Mouse (Mus musculus) intestine, embryonic 14.5 days (tissue): ENCODE results near the gene Myo7a. TPM values are rescaled to one million over a fixed set of nuclear protein-coding genes. Genes with fewer than 3 reads are reported as not detected.

Experiments
- ATAC-seq: fragments of 200-750 bp; cut with Nextera tagmentation; replicated peaks from 2 replicates; pipeline ENCODE4 v1.8.0; 2017; ENCODE audit warnings: low read depth, moderate number of reproducible peaks, moderate TSS enrichment, moderate library complexity; ENCODE audit not compliant: low FRiP score, low TSS enrichment
- DNase-seq: peaks from one replicate; pipeline ENCODE4 v3.0.0-alpha.2; 2018; ENCODE audit warnings: low spot score
- H3K27ac ChIP-seq: fragments of 300-500 bp; sonication (generic); 2 replicates; pipeline ENCODE4 v1.5.1; 2014; ENCODE audit warnings: low read depth, mild to moderate bottlenecking, control low read depth
- H3K27me3 ChIP-seq: fragments of 300-500 bp; sonication (generic); replicated peaks from 2 replicates; pipeline ENCODE4 v1.6.1; 2014; ENCODE audit warnings: low read length, control low read depth; ENCODE audit not compliant: control insufficient read depth, insufficient read depth
- H3K36me3 ChIP-seq: fragments of 300-500 bp; sonication (generic); 2 replicates; pipeline ENCODE4 v1.6.1; 2014; ENCODE audit warnings: low read length, control low read depth; ENCODE audit not compliant: control insufficient read depth, insufficient read depth
- H3K4me1 ChIP-seq: fragments of 300-500 bp; sonication (generic); replicated peaks from 2 replicates; pipeline ENCODE4 v1.6.1; 2014; ENCODE audit warnings: low read length, control low read depth, mixed read lengths; ENCODE audit not compliant: control insufficient read depth, insufficient read depth
- H3K4me2 ChIP-seq: fragments of 300-500 bp; sonication (generic); 2 replicates; pipeline ENCODE4 v1.6.1; 2014; ENCODE audit warnings: low read length
- H3K4me3 ChIP-seq: fragments of 300-500 bp; sonication (generic); 2 replicates; pipeline ENCODE4 v1.5.1; 2014; ENCODE audit warnings: low read depth, low read length, control low read depth, mixed read lengths
- H3K9ac ChIP-seq: fragments of 300-500 bp; sonication (generic); 2 replicates; pipeline ENCODE4 v1.6.1; 2014; ENCODE audit warnings: mild to moderate bottlenecking, low read length
- H3K9me3 ChIP-seq: fragments of 300-500 bp; sonication (generic); 2 replicates; pipeline ENCODE4 v1.6.1; 2016; ENCODE audit warnings: low read length, control low read depth; ENCODE audit not compliant: control insufficient read depth
- WGBS: fragments of 180-500 bp; shearing (Covaris S2); extraction: QIAGEN DNeasy Blood & Tissue Kit; methylation state at CpG from one replicate; pipeline ENCODE4 v1.1.7; 2014; 5-methylcytosine and 5-hydroxymethylcytosine counted together
- polyA plus RNA-seq: library from polyadenylated mRNA; unstranded; fragments of >200 nt; fragmentation: Nextera tagmentation; extraction: Ambion mirVana; gene quantifications from 2 replicates; pipeline ENCODE4 v1.2.1, GENCODE M21; 2014

Gene Myo7a
- polyA plus RNA-seq, 1 experiment from 2014 or later, result 17.2 TPM

DNA sequence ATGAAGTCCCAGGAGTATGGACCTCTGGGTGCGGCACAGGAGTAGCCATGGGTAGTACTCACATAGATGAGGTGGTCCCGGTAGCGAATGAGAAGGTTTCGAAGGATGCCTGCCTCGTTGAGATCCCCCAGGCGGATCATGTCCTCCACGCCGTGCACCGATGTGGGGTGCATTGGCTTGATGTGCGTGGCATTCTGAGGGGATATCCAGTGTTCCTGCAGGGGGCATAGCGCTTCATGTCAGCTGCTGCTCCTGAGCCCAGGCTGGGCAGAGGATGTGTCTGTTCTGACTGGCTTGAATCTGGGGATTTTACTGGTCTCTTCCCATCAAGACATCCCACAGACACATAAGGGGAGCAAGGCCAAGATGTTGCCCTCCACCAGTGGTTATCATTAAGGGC, 16.8 kb downstream of the Myo7a start:
- H3K27ac ChIP-seq, result 0 out of 2 replicates have a peak overlapping the region, but pooled peaks have one; percentile 34
- H3K27me3 ChIP-seq, result no peaks in the 10 kb centered on the region
- H3K9ac ChIP-seq, result no peak overlapping the region; the same call in 1 of the 2 replicates
- peaks cover 6% of the 10 kb centered on the region for H3K4me1 ChIP-seq
- 96% methylated on average over 11 of the region's 11 CpGs for WGBS
- no peak overlapping the region for H3K4me3 ChIP-seq
- DNase-seq (no peak), ATAC-seq (no peak)
- peaks cover 2% of the 10 kb centered on the region for H3K9me3 ChIP-seq
- peak overlapping the region; percentile 48; the same call in 1 of the 2 replicates for H3K4me2 ChIP-seq
- H3K36me3 ChIP-seq, result 0 out of 2 replicates have a peak, but pooled peaks cover 6% of the 10 kb centered on the region

DNA sequence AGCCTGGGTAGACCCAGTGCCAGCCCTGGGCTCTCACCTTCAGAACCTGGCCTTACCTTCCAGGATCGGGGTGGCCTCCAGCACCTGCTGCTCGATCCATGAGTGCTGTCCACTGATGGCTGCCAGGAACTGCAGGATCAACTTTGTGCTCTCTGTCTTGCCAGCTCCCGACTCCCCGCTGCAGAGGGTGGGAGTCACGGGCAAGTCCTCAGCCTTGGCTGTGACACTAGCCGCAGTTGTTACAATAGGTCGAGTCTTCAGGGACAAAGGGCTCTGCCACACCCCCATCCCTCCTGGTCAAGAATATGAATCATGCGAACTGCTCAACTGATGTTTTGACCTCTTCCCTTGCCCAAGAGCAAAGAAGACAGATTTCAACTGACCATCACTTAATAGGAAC, 21.8 kb downstream of the Myo7a start:
- Histone ChIP-seq H3K9ac (no peak overlapping the region), H3K27me3 (no peaks in the 10 kb centered on the region), H3K27ac (no peak overlapping the region), H3K4me1 (no peaks in the 10 kb centered on the region), H3K9me3 (peaks cover 8% of the 10 kb centered on the region), H3K36me3 (0 out of 2 replicates have a peak, but pooled peaks cover 12% of the 10 kb centered on the region), H3K4me2 (no peak overlapping the region), H3K4me3 (no peak overlapping the region)
- ATAC-seq (no peak), DNase-seq (no peak)
- WGBS, result 95% methylated on average over 8 of the region's 8 CpGs

DNA sequence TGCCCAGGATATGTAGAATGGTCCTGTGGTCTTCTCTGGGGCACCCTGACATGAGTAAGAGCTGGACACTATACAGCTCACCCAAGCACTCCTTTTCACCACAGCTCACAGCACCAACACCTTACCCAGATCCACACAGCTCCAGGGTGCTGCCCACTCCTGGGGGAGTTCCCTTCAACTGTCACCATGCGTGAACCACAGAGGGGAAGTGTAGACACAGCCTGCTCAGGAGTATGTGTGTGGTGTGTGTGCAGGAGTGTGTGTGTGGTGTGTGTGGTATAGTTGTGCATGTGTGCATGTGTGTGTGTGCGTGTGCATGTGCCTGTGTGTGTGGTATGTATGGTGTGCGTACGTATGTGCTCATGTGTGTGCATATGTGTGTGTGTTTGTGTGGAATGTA, 23.5 kb downstream of the Myo7a start:
- DNase-seq (no peak), ATAC-seq (no peak)
- Histone ChIP-seq H3K4me1 (no peaks in the 10 kb centered on the region), H3K36me3 (0 out of 2 replicates have a peak, but pooled peaks cover 12% of the 10 kb centered on the region), H3K27ac (no peak overlapping the region), H3K9ac (no peak overlapping the region), H3K27me3 (no peaks in the 10 kb centered on the region), H3K4me3 (no peak overlapping the region), H3K4me2 (no peak overlapping the region), H3K9me3 (peaks cover 8% of the 10 kb centered on the region)
- WGBS, result 92% methylated on average over 4 of the region's 4 CpGs

DNA sequence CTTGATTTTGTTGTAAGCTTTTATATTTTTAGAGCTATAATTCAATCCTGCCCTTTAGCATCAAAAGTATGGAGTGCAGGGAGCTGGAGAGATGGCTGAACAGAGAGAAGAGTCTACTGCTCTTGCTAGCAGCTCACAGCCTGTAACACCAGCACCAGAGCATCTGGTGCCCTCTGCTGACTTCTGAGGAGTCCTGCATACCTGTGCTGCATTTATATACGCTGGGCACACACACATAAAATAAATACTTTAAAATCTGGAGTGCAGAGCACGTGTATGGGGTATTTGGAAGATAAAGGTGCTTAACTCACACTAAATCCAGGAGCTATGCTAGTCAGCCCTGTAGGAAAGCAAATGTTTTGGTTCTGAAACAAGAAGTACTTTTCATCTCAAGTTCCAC, 33.0 kb downstream of the Myo7a start:
- WGBS, result 35% methylated on average over 2 of the region's 2 CpGs
- DNase-seq, result no peak

DNA sequence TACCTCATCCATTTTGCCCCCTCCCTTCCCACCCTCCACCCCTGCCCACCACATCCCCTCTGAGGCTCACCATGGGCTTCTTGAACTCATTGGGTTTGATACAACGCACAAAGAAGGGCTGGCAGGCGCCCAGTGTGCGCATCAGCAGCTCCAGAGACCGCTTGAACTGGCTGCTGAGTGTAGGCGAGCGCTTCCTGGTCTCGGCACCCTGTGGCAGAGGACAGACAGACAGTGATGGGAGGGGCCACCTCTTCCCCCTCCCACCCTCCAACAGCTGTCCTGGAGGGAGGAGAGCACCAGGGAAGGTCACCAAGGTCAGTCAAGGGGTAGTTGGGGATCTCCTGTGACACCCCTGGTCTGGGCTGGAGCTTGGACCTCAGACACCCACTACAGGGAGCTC, 34.0 kb downstream of the Myo7a start:
- no peak for ATAC-seq

More for the DNA sequence above, 33.0 kb downstream of the Myo7a start:
- peaks cover 18% of the 10 kb centered on the region for H3K4me1 ChIP-seq
- no peaks in the 10 kb centered on the region for H3K9me3 ChIP-seq
- no peak for ATAC-seq
- H3K4me2 ChIP-seq, result no peak overlapping the region
- no peaks in the 10 kb centered on the region for H3K27me3 ChIP-seq
- no peak overlapping the region for H3K4me3 ChIP-seq
- H3K9ac ChIP-seq, result no peak overlapping the region
- H3K36me3 ChIP-seq, result no peaks in the 10 kb centered on the region
- no peak overlapping the region for H3K27ac ChIP-seq

DNA sequence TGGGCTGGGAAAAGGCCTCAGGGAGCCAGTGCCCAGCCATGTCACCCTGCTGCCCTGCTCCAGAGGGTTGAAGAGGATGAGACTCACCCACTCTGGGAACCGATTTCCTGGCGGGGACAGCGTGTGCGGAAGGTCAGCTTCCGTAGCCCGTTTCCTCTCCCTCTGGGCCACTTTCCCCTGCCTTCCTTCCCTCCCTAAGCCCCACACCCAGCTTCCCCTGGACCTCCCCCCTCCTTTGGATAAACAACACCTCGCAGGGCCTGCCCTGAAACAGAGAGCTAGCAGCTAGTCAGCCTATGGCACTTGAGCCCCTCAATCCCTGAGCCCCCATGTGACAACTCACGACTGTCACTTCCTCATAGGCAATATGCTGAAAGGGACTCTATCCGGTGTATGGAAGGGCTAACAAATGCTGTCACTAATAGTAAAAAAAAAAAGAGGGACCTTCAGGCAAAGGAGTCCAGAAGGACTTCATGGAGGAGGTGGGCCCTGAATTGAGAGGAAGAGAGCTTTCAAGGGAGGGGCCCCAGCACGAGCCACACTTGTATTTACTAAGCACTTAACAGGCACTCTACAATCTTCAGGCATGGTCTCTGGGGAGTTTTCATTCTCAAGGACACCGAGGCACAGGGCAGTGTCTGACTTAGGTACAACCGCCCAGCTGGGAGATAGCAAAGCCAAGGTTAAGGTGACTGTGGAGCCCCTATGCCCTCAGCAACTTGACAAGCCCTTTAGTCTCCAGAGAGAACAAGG, 34.6 kb downstream of the Myo7a start:
- Histone ChIP-seq H3K36me3 (no peaks in the 10 kb centered on the region), H3K4me3 (no peak overlapping the region), H3K4me1 (peaks cover 18% of the 10 kb centered on the region), H3K27me3 (no peaks in the 10 kb centered on the region), H3K9ac (0 out of 2 replicates have a peak overlapping the region, but pooled peaks have one; percentile 20), H3K4me2 (peak overlapping the region; percentile 13), H3K27ac (peak overlapping the region; percentile 11; the same call in 1 of the 2 replicates), H3K9me3 (no peaks in the 10 kb centered on the region)
- DNase-seq, result no peak
- WGBS, result 28% methylated on average over 12 of the region's 12 CpGs
- no peak for ATAC-seq

More for the DNA sequence above, 34.0 kb downstream of the Myo7a start:
- Histone ChIP-seq H3K36me3 (no peaks in the 10 kb centered on the region), H3K27me3 (no peaks in the 10 kb centered on the region), H3K4me1 (peaks cover 18% of the 10 kb centered on the region), H3K4me2 (no peak overlapping the region), H3K9ac (no peak overlapping the region), H3K9me3 (no peaks in the 10 kb centered on the region), H3K4me3 (no peak overlapping the region), H3K27ac (no peak overlapping the region)
- DNase-seq, result no peak
- 80% methylated on average over 7 of the region's 7 CpGs for WGBS

DNA sequence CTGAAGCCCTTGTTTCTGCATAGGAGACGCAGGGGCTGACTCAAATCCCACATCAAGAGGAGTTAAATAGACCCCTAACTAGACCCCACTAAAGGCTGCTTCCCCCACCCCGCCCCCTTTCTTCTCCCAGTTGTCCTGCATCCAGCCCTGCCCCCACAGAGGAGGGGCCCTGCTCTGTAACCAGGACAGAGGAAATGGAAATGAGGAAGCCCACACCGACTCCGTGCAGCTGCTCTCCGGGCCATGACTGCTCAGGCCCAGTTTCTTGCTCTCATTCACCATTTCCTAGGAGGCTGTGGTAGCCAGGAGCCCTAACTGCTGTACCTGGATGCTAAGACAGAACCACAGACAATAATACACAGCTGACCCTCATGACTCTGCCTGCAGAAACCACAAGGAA, 36.9 kb downstream of the Myo7a start:
- H3K27me3 ChIP-seq, result no peaks in the 10 kb centered on the region
- ATAC-seq, result no peak
- DNase-seq, result no peak

DNA sequence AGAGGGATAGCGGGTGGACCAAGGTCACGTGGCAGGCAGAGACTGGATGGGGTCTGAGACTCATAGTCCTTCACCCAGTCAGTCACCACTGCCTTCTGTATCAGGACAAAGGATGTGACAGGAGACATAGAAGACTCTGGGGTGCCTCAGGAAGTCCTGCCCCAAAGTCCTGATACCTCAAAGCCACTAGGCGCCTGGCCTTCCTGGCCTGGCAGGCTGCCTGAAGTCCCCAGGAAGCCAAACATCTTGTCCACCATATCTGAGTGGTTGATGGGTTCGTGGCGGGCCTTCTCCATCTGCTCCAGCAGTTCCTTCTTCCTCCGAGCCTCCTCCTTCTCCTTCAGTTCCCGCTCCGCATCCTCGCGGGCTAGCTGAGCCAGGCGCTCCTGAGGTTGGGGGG, 41.9 kb downstream of the Myo7a start:
- Histone ChIP-seq H3K4me2 (no peak overlapping the region), H3K27ac (no peak overlapping the region), H3K4me3 (no peak overlapping the region), H3K9ac (no peak overlapping the region), H3K36me3 (no peaks in the 10 kb centered on the region), H3K9me3 (no peaks in the 10 kb centered on the region), H3K4me1 (peaks cover 5% of the 10 kb centered on the region; the same call in 1 of the 2 replicates), H3K27me3 (no peaks in the 10 kb centered on the region)
- no peak for ATAC-seq
- no peak for DNase-seq
- WGBS, result 78% methylated on average over 11 of the region's 11 CpGs

More for the DNA sequence above, 36.9 kb downstream of the Myo7a start:
- 19% methylated on average over 5 of the region's 5 CpGs for WGBS
- H3K4me2 ChIP-seq, result no peak overlapping the region
- H3K4me3 ChIP-seq, result no peak overlapping the region
- H3K36me3 ChIP-seq, result no peaks in the 10 kb centered on the region
- H3K4me1 ChIP-seq, result peaks cover 18% of the 10 kb centered on the region
- H3K9me3 ChIP-seq, result no peaks in the 10 kb centered on the region
- H3K9ac ChIP-seq, result no peak overlapping the region
- H3K27ac ChIP-seq, result no peak overlapping the region

DNA sequence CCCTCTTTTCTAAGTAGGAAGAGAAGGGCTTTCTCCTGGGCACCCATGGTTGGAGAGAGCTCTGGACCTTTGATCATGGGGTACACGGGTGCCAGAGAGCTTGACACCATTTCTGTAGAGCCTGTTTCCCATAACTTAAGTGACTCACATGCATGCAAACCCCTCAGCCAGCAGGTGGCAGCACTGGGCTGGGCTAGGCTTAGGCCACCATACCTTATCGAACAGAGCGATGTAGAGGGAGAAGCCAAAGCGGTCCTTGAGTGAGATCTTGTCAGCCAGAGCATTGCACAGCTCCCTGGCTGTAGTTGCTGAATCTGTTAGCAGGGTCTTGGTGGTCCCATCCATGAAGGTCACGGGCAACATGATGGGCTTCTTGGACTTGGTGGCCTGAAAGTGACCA, 47.7 kb downstream of the Myo7a start:
- 32% methylated on average over 5 of the region's 5 CpGs for WGBS
- no peak overlapping the region for H3K4me3 ChIP-seq
- H3K27me3 ChIP-seq, result no peaks in the 10 kb centered on the region
- H3K36me3 ChIP-seq, result 0 out of 2 replicates have a peak, but pooled peaks cover 6% of the 10 kb centered on the region
- no peak overlapping the region for H3K4me2 ChIP-seq
- peak; percentile 93 for DNase-seq
- peak; percentile 57; the same call in 1 of the 2 replicates for ATAC-seq
- no peaks in the 10 kb centered on the region for H3K4me1 ChIP-seq
- H3K9me3 ChIP-seq, result no peaks in the 10 kb centered on the region
- no peak overlapping the region for H3K27ac ChIP-seq
- H3K9ac ChIP-seq, result no peak overlapping the region
